Mouse (Mus musculus): Measurements from ENCODE around the gene Flywch1. TPM values are rescaled to one million over a fixed set of nuclear protein-coding genes. Genes with fewer than 3 reads are reported as not detected.
A peak's percentile ranks its signal among the peaks of the same experiment; 100 is the strongest.

The Flywch1 gene
- polyA plus RNA-seq, 1 experiment from 2014 or later, result 165 TPM

GRCm38 (mm10) chr17:23797316-23797715 lies 25.9 kb upstream of the Flywch1 start:
- no peaks in the 10 kb centered on the region for H3K9me3 ChIP-seq (replicated peaks)
- H3K27me3 ChIP-seq, result no peaks in the 10 kb centered on the region
- no peak overlapping the region for H3K4me3 ChIP-seq
- no peak overlapping the region for H3K9ac ChIP-seq
- no peak for ATAC-seq
- H3K4me1 ChIP-seq, result peaks cover 2% of the 10 kb centered on the region; the same call in 1 of the 2 replicates
- H3K4me2 ChIP-seq, result no peak overlapping the region
- H3K36me3 ChIP-seq (ENCODE audit: poor library complexity, severe bottlenecking), result no peaks in the 10 kb centered on the region
- 81% methylated on average over 7 of the region's 7 CpGs for WGBS
- no peak overlapping the region for H3K27ac ChIP-seq

- no peaks in the 10 kb centered on the region for H3K36me3 ChIP-seq (ENCODE audit: poor library complexity, severe bottlenecking)
- no peak overlapping the region for H3K4me2 ChIP-seq
- H3K4me1 ChIP-seq, result peaks cover 10% of the 10 kb centered on the region
- H3K9ac ChIP-seq, result no peak overlapping the region
- 96% methylated on average over 8 of the region's 8 CpGs for WGBS
- no peaks in the 10 kb centered on the region for H3K27me3 ChIP-seq
- no peak overlapping the region for H3K27ac ChIP-seq
- H3K4me3 ChIP-seq, result no peak overlapping the region
- ATAC-seq, result no peak
- H3K9me3 ChIP-seq (replicated peaks), result no peaks in the 10 kb centered on the region
Observed at GRCm38 (mm10) chr17:23795323-23795722, 23.9 kb upstream of the Flywch1 start.

GRCm38 (mm10) chr17:23791079-23791357 lies 19.6 kb upstream of the Flywch1 start:
- peak overlapping the region; percentile 42 for H3K4me3 ChIP-seq
- 56% methylated on average over 2 of the region's 2 CpGs for WGBS
- no peaks in the 10 kb centered on the region for H3K9me3 ChIP-seq (replicated peaks)
- H3K4me2 ChIP-seq, result peak overlapping the region; percentile 72
- H3K27me3 ChIP-seq, result no peaks in the 10 kb centered on the region
- peak overlapping the region; percentile 77 for H3K9ac ChIP-seq
- 0 out of 2 replicates have a peak, but pooled peaks have one; percentile 33 for ATAC-seq
- peak overlapping the region; percentile 84 for H3K27ac ChIP-seq
- H3K4me1 ChIP-seq, result peaks cover 18% of the 10 kb centered on the region
- H3K36me3 ChIP-seq (ENCODE audit: poor library complexity, severe bottlenecking), result no peaks in the 10 kb centered on the region

- 0 out of 2 replicates have a peak, but pooled peaks have one; percentile 12 for ATAC-seq
- 1% methylated on average over 29 of the region's 29 CpGs for WGBS
Observed at GRCm38 (mm10) chr17:23790269-23791078, 19.1 kb upstream of the Flywch1 start, which contains the start of gene Srrm2. Srrm2 (plus strand) TSS chr17:23790532.

GRCm38 (mm10) chr17:23789749-23790268 lies 18.4 kb upstream of the Flywch1 start:
- H3K9ac ChIP-seq, result peak overlapping the region; percentile 77
- 10% methylated on average over 8 of the region's 8 CpGs for WGBS
- H3K4me1 ChIP-seq, result peaks cover 25% of the 10 kb centered on the region
- ATAC-seq, result no peak
- no peaks in the 10 kb centered on the region for H3K27me3 ChIP-seq
- peak overlapping the region; percentile 42 for H3K4me3 ChIP-seq
- no peaks in the 10 kb centered on the region for H3K9me3 ChIP-seq (replicated peaks)
- H3K36me3 ChIP-seq (ENCODE audit: poor library complexity, severe bottlenecking), result no peaks in the 10 kb centered on the region
- H3K4me2 ChIP-seq, result peak overlapping the region; percentile 72
- peak overlapping the region; percentile 84 for H3K27ac ChIP-seq

More at GRCm38 (mm10) chr17:23790269-23791078, 19.1 kb upstream of the Flywch1 start, which contains the start of gene Srrm2:
- Histone ChIP-seq H3K9me3 (replicated peaks) (no peaks in the 10 kb centered on the region), H3K4me3 (peak within 1 kb of the TSS; percentile 42), H3K4me1 (peaks cover 22% of the 10 kb centered on the region), H3K4me2 (peak within 1 kb of the TSS; percentile 72), H3K27ac (peak within 1 kb of the TSS; percentile 84), H3K36me3 (ENCODE audit: poor library complexity, severe bottlenecking) (no peaks in the 10 kb centered on the region), H3K9ac (peak within 1 kb of the TSS; percentile 77), H3K27me3 (no peaks in the 10 kb centered on the region)

GRCm38 (mm10) chr17:23788973-23789372 lies 17.6 kb upstream of the Flywch1 start:
- H3K27me3 ChIP-seq, result no peaks in the 10 kb centered on the region
- peaks cover 25% of the 10 kb centered on the region for H3K4me1 ChIP-seq
- H3K27ac ChIP-seq, result no peak overlapping the region
- no peak overlapping the region for H3K9ac ChIP-seq
- no peak overlapping the region for H3K4me3 ChIP-seq
- whole genome bisulfite sequencing, result 87% methylated on average over 4 of the region's 4 CpGs
- no peaks in the 10 kb centered on the region for H3K9me3 ChIP-seq (replicated peaks)
- H3K36me3 ChIP-seq (ENCODE audit: poor library complexity, severe bottlenecking), result no peaks in the 10 kb centered on the region
- no peak for ATAC-seq
- H3K4me2 ChIP-seq, result no peak overlapping the region

GRCm38 (mm10) chr17:23786510-23786931 lies 15.1 kb upstream of the Flywch1 start:
- peak overlapping the region; percentile 62 for H3K4me3 ChIP-seq
- H3K4me1 ChIP-seq, result peaks cover 25% of the 10 kb centered on the region
- no peaks in the 10 kb centered on the region for H3K9me3 ChIP-seq (replicated peaks)
- H3K27me3 ChIP-seq, result no peaks in the 10 kb centered on the region
- H3K36me3 ChIP-seq (ENCODE audit: poor library complexity, severe bottlenecking), result no peaks in the 10 kb centered on the region
- WGBS, result 15% methylated on average over 13 of the region's 13 CpGs
- H3K27ac ChIP-seq, result peak overlapping the region; percentile 49
- peak overlapping the region; percentile 79 for H3K4me2 ChIP-seq
- H3K9ac ChIP-seq, result peak overlapping the region; percentile 76
- ATAC-seq, result peak; percentile 55

- H3K27me3 ChIP-seq, result no peaks in the 10 kb centered on the region
- H3K27ac ChIP-seq, result peak within 1 kb of the TSS; percentile 51
- no peaks in the 10 kb centered on the region for H3K9me3 ChIP-seq (replicated peaks)
- peak within 1 kb of the TSS; percentile 62 for H3K4me3 ChIP-seq
- peak within 1 kb of the TSS; percentile 76 for H3K9ac ChIP-seq
- no peaks in the 10 kb centered on the region for H3K36me3 ChIP-seq (ENCODE audit: poor library complexity, severe bottlenecking)
- H3K4me1 ChIP-seq, result peaks cover 21% of the 10 kb centered on the region
- peak; percentile 90 for ATAC-seq
- peak within 1 kb of the TSS; percentile 79 for H3K4me2 ChIP-seq
- 2% methylated on average over 43 of the region's 43 CpGs for WGBS
Observed at GRCm38 (mm10) chr17:23785561-23786471, 14.4 kb upstream of the Flywch1 start, which contains the start of gene Flywch2. Flywch2 (minus strand) TSS chr17:23786081.

GRCm38 (mm10) chr17:23783352-23783751 lies 11.9 kb upstream of the Flywch1 start:
- no peak overlapping the region for H3K4me3 ChIP-seq
- no peak for ATAC-seq
- H3K9me3 ChIP-seq (replicated peaks), result no peaks in the 10 kb centered on the region
- H3K36me3 ChIP-seq (ENCODE audit: poor library complexity, severe bottlenecking), result 0 out of 2 replicates have a peak, but pooled peaks cover 3% of the 10 kb centered on the region
- no peaks in the 10 kb centered on the region for H3K27me3 ChIP-seq
- no peak overlapping the region for H3K9ac ChIP-seq
- H3K4me2 ChIP-seq, result no peak overlapping the region
- no peak overlapping the region for H3K27ac ChIP-seq
- peaks cover 7% of the 10 kb centered on the region; the same call in 1 of the 2 replicates for H3K4me1 ChIP-seq

- Histone ChIP-seq H3K36me3 (ENCODE audit: poor library complexity, severe bottlenecking) (0 out of 2 replicates have a peak, but pooled peaks cover 3% of the 10 kb centered on the region), H3K4me2 (no peak overlapping the region), H3K9me3 (replicated peaks) (no peaks in the 10 kb centered on the region), H3K4me1 (0 out of 2 replicates have a peak, but pooled peaks cover 5% of the 10 kb centered on the region), H3K4me3 (no peak overlapping the region), H3K27ac (no peak overlapping the region), H3K9ac (no peak overlapping the region), H3K27me3 (no peaks in the 10 kb centered on the region)
- 67% methylated on average over 2 of the region's 2 CpGs for WGBS
- no peak for ATAC-seq
Observed at GRCm38 (mm10) chr17:23778447-23778846, 7.0 kb upstream of the Flywch1 start.

- 91% methylated on average over 2 of the region's 2 CpGs for WGBS
Observed at GRCm38 (mm10) chr17:23777141-23777540, 5.7 kb upstream of the Flywch1 start.

More at GRCm38 (mm10) chr17:23777141-23777540, 5.7 kb upstream of the Flywch1 start:
- no peaks in the 10 kb centered on the region for H3K27me3 ChIP-seq
- H3K4me3 ChIP-seq, result no peak overlapping the region
- H3K27ac ChIP-seq, result no peak overlapping the region
- H3K9me3 ChIP-seq (replicated peaks), result no peaks in the 10 kb centered on the region
- no peak for ATAC-seq
- no peak overlapping the region for H3K4me2 ChIP-seq
- peaks cover 5% of the 10 kb centered on the region; the same call in 1 of the 2 replicates for H3K4me1 ChIP-seq
- H3K9ac ChIP-seq, result no peak overlapping the region
- 0 out of 2 replicates have a peak, but pooled peaks cover 3% of the 10 kb centered on the region for H3K36me3 ChIP-seq (ENCODE audit: poor library complexity, severe bottlenecking)

All from forebrain, embryonic 13.5 days (tissue).